Mouse (Mus musculus) brain, embryonic 14.5 days (tissue): ENCODE data around the gene Atxn7l1.

Experiments
- CTCF ChIP-seq: fragments of 200-500 bp; IDR thresholded peaks from 2 replicates; pipeline ENCODE4 v1.5.1; 2012; ENCODE audit warnings: inconsistent platforms, mild to moderate bottlenecking, moderate library complexity, borderline replicate concordance; ENCODE audit not compliant: insufficient read depth, insufficient read length; ENCODE audit errors: extremely low read depth
- POLR2A ChIP-seq: fragments of 200-500 bp; IDR thresholded peaks from 2 replicates; pipeline ENCODE4 v1.6.1; 2012; ENCODE audit warnings: mild to moderate bottlenecking, inconsistent platforms, borderline replicate concordance; ENCODE audit not compliant: poor library complexity, insufficient read depth, insufficient read length, severe bottlenecking; ENCODE audit errors: extremely low read depth

GRCm38 (mm10) chr12:33139083-33139482 is 8.4 kb upstream of the Atxn7l1 start:
- TF ChIP-seq POLR2A (no peak), CTCF (no peak)
